Mouse (Mus musculus) heart, adult 2 months (tissue): ENCODE measurements at regions not wholly inside any gene's neighbourhood (a gene's known extent, or its start where the extent isn't known, plus 50 kb on each side); places are given as distances from the start of the nearest gene placed in this dataset.

Experiments used
- CTCF ChIP-seq: fragments of 200-600 bp; IDR thresholded peaks from 2 replicates; pipeline ENCODE4 v1.8.1; 2022; ENCODE audit warnings: antibody characterized with exemption, mild to moderate bottlenecking, moderate library complexity
- EP300 ChIP-seq: fragments of 200-500 bp; IDR thresholded peaks from 2 replicates; pipeline ENCODE4 v1.6.1; 2011; ENCODE audit warnings: low read depth, low read length, control low read depth; ENCODE audit not compliant: insufficient read depth
- POLR2A ChIP-seq: fragments of 200-500 bp; IDR thresholded peaks from 2 replicates; pipeline ENCODE4 v1.6.1; 2011; ENCODE audit warnings: mild to moderate bottlenecking, low read depth, low read length, control low read depth; ENCODE audit not compliant: insufficient read depth

GRCm38 (mm10) chr1:120851860-120852503 lies 249.8 kb downstream of the En1 start:
- no peak for TF ChIP-seq POLR2A
- no peak for TF ChIP-seq CTCF
- no peak for TF ChIP-seq EP300
